Mouse (Mus musculus) hindlimb bud, embryonic 11.5 days (tissue): ENCODE results near the gene Agr3.

Source experiments
- DNase-seq: peaks from one replicate; pipeline ENCODE4 v3.0.0-alpha.2; 2012; ENCODE audit warnings: low read depth, low spot score; ENCODE audit errors: extremely low spot score

The Agr3 gene

DNA sequence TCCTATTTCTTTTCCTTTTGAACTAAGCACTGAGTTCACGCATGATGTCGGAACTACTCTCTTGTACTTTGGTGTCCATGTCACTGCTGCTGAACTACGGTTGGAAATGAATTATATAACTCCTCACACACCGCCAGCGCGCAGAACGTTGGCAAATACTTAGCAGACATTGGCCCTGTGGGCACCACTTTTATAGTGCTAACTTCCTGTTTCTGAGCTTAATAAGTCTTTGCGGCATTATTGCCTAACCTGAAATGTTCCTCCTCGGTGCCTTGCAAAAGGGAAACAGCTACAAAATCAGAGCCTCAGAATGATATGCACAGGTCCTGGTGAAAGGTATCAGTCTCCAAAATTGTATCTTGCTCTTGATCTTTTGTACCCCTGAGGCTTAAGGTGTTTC, 58.1 kb downstream of the Agr3 start:
- no peak for DNase-seq

DNA sequence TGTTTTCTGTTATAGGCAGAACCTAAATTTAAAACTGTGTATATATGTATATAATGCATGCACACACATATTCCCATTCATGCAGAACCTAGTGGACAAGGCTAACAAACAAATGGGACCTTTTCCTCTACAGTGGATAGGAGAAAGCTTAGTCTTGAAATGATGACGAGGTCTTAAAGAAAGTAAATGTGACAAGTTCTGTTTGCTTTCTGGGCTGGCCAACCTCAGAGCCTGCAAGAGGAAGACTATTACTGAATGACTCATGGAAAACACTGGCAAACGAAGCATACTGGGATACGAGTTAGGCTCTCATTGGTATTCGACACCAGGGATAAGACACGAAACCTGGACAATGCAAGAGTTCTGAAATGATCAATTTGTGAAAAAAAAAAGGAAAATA, 59.3 kb downstream of the Agr3 start:
- no peak for DNase-seq

DNA sequence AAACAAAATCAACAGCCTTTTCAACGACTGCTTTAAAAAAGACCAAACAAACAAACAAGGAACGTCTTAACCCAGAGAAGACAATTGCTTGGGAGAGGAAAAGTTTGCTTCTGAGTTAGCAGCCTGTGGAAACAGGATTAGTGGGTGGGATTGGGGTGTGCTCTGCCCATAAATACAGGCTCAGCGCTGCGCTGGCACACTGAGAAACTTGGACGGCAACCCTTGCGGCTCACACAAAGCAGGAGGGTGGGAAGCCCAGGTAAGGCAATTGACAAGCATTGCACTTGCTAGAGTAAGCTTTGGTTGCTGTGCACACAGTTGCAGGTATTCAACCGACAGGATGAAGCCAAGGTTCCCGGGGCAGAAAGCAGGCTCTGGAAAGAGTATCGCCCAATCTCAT, 67.3 kb downstream of the Agr3 start, which contains the start of gene Agr2:
Gene Agr2 (plus strand): TSS at position 197 of the 400 bp plus-strand sequence.
- no peak for DNase-seq

DNA sequence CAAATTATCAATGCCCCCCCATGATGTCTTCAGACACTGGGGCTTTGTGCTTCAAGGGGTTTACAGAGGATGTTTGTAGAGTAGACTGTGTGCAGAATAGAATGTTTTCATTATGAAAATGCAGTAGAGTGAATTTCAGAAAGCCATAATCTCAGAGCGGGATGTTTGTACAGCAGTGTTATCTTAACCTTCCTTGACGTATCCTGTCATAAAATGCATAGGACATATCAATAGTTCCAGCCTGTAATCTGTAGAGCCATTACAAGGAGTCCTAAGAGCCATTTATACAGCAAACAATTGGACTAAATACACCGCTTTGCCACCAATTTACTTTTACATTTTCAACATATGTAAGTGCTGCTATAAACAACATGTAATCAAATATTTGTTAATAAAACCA, 68.2 kb downstream of the Agr3 start:
- DNase-seq, result no peak

DNA sequence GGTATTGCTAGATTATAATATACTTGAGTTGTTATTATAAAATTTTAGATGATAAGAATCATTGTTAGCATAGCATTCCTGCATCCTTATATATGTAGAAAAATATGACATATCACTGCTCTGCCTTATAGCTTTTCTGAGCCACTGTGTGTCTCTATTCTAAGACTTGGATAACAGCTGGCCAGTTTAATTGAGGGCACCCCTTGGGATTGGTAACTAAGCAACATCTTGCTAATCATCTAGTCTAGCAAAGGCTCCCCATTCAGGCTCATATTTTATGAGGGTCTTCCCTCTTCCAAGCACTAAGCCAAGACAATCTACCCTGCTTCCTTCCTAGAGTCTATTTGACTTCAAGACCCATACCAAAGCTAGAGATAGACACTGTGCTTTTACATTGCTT, 68.7 kb downstream of the Agr3 start:
- no peak for DNase-seq

DNA sequence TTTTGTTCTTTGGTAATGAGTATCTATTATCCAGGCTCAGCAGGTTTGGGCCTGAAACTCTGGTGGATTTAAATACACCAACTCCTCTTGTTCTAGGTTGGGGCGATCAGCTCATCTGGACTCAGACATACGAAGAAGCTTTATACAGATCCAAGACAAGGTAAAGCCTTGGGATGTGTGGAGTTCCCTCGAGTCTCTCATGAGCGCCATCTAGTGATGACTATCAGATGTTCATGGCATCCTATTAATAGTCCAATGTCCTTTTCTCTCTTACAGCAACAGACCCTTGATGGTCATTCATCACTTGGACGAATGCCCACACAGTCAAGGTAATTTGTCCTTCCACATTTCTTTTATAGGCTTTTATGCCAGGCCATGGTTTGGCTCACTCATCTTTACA, 70.4 kb downstream of the Agr3 start:
- peak; percentile 39 for DNase-seq
